32 mouse cellular contexts compared by ENCODE assay signal in genomic region chr4:28001818-28002476, GRCm38 (mm10).
A peak's percentile ranks its signal among the peaks of the same experiment; 100 is the strongest.
DNase-seq lines count a peak whose midpoint lies in the region; ATAC-seq and TF ChIP-seq lines count a peak whose summit lies in the region.
"Had no signal": no experiment of that assay in that cellular context is flagged by ENCODE, and none has a peak within 500 bp of the region (broad histone marks: within the 10 kb centered on the region; RNA-seq: fewer than 3 reads in every experiment).

No protein-coding gene starts in this region.

- H3K27me3 ChIP-seq in hindbrain, embryonic 10.5 days (ENCODE audit: insufficient read depth, poor library complexity, severe bottlenecking), result no peaks in the 10 kb centered on the region
- H3K27me3 ChIP-seq in hindbrain, embryonic 16.5 days (replicated peaks; ENCODE audit: control insufficient read depth, insufficient read depth, low read length), result no peaks in the 10 kb centered on the region
- no peaks in the 10 kb centered on the region for H3K27me3 ChIP-seq in midbrain, embryonic 11.5 days (ENCODE audit: control insufficient read depth, insufficient read depth, low read length)
- no peaks in the 10 kb centered on the region for H3K27me3 ChIP-seq in midbrain, postnatal 0 days (ENCODE audit: insufficient read depth, low read length)
- H3K27me3 ChIP-seq: CH12.LX; embryonic facial prominence, embryonic 15.5 days; forebrain, embryonic 13.5 days; hindbrain, embryonic 15.5 days; intestine, embryonic 15.5 days; liver, embryonic 12.5 days had no signal

- H3K4me3 ChIP-seq in hindbrain, embryonic 10.5 days, result no peak overlapping the region
- no peak overlapping the region for H3K4me3 ChIP-seq in hindbrain, embryonic 16.5 days (ENCODE audit: low read length)
- no peak overlapping the region for H3K4me3 ChIP-seq in midbrain, embryonic 11.5 days (ENCODE audit: low read depth, low read length)
- H3K4me3 ChIP-seq in midbrain, postnatal 0 days (ENCODE audit: low read depth, low read length), result no peak overlapping the region
- H3K4me3 ChIP-seq: embryonic facial prominence, embryonic 10.5 days; embryonic facial prominence, embryonic 15.5 days; forebrain, embryonic 13.5 days; hindbrain, embryonic 15.5 days; intestine, embryonic 15.5 days; layer of hippocampus, adult 2 months; left cerebral cortex, adult 2 months; liver, embryonic 12.5 days had no signal

- no peak overlapping the region for H3K9ac ChIP-seq in hindbrain, embryonic 16.5 days (ENCODE audit: low read depth, low read length)
- no peak overlapping the region for H3K9ac ChIP-seq in midbrain, embryonic 11.5 days (ENCODE audit: low read length)
- no peak overlapping the region for H3K9ac ChIP-seq in midbrain, postnatal 0 days (replicated peaks; ENCODE audit: low read length, poor library complexity, severe bottlenecking)
- H3K9ac ChIP-seq: embryonic facial prominence, embryonic 15.5 days; forebrain, embryonic 13.5 days; hindbrain, embryonic 15.5 days; intestine, embryonic 15.5 days; liver, embryonic 12.5 days; liver, postnatal 0 days had no signal

- WGBS in hindbrain, embryonic 10.5 days, result 29% methylated on average over 4 of the region's 4 CpGs
- 25% methylated on average over 4 of the region's 4 CpGs for WGBS in hindbrain, embryonic 16.5 days
- WGBS in midbrain, embryonic 11.5 days, result 55% methylated on average over 4 of the region's 4 CpGs
- WGBS in midbrain, postnatal 0 days, result 52% methylated on average over 4 of the region's 4 CpGs

- no peaks in the 10 kb centered on the region for H3K36me3 ChIP-seq in hindbrain, embryonic 10.5 days
- no peaks in the 10 kb centered on the region for H3K36me3 ChIP-seq in hindbrain, embryonic 16.5 days (ENCODE audit: control insufficient read depth, insufficient read depth, low read length)
- no peaks in the 10 kb centered on the region for H3K36me3 ChIP-seq in midbrain, embryonic 11.5 days (ENCODE audit: control insufficient read depth, insufficient read depth, low read length)
- no peaks in the 10 kb centered on the region for H3K36me3 ChIP-seq in midbrain, postnatal 0 days (ENCODE audit: insufficient read depth, low read length)
- H3K36me3 ChIP-seq: embryonic facial prominence, embryonic 10.5 days; embryonic facial prominence, embryonic 15.5 days; hindbrain, embryonic 15.5 days; intestine, embryonic 15.5 days; liver, embryonic 12.5 days had no signal

- H3K27ac ChIP-seq in hindbrain, embryonic 10.5 days, result no peak overlapping the region
- no peak overlapping the region for H3K27ac ChIP-seq in hindbrain, embryonic 16.5 days (ENCODE audit: low read depth, low read length)
- H3K27ac ChIP-seq in midbrain, embryonic 11.5 days (ENCODE audit: low read depth, low read length), result no peak overlapping the region
- no peak overlapping the region for H3K27ac ChIP-seq in midbrain, postnatal 0 days (ENCODE audit: low read depth, low read length)
- H3K27ac ChIP-seq: embryonic facial prominence, embryonic 10.5 days; embryonic facial prominence, embryonic 15.5 days; forebrain, embryonic 13.5 days; hindbrain, embryonic 15.5 days; intestine, embryonic 15.5 days; layer of hippocampus, adult 2 months; left cerebral cortex, adult 2 months; liver, embryonic 12.5 days; macrophage had no signal

- ATAC-seq in hindbrain, embryonic 16.5 days, result no peak
- ATAC-seq in midbrain, embryonic 11.5 days (ENCODE audit: low FRiP score), result peak; percentile 42; the same call in 1 of the 2 replicates
- no peak for ATAC-seq in midbrain, postnatal 0 days (ENCODE audit: low FRiP score)
- ATAC-seq: activated CD4-positive, CD25-positive, alpha-beta regulatory T cell, adult 4 months; forebrain, embryonic 13.5 days; intestine, embryonic 15.5 days; liver, embryonic 12.5 days; liver, postnatal 0 days; lung, postnatal 0 days had no signal

- no peaks in the 10 kb centered on the region for H3K9me3 ChIP-seq in hindbrain, embryonic 10.5 days
- no peaks in the 10 kb centered on the region for H3K9me3 ChIP-seq in hindbrain, embryonic 16.5 days (ENCODE audit: control insufficient read depth, low read length)
- no peaks in the 10 kb centered on the region for H3K9me3 ChIP-seq in midbrain, embryonic 11.5 days (ENCODE audit: control insufficient read depth, low read length)
- no peaks in the 10 kb centered on the region for H3K9me3 ChIP-seq in midbrain, postnatal 0 days (ENCODE audit: low read length)
- H3K9me3 ChIP-seq: embryonic facial prominence, embryonic 10.5 days; embryonic facial prominence, embryonic 15.5 days; forebrain, embryonic 13.5 days; hindbrain, embryonic 15.5 days; intestine, embryonic 15.5 days; liver, embryonic 12.5 days had no signal

- no peak overlapping the region for H3K4me2 ChIP-seq in hindbrain, embryonic 16.5 days (ENCODE audit: low read length)
- no peak overlapping the region for H3K4me2 ChIP-seq in midbrain, embryonic 11.5 days
- no peak overlapping the region for H3K4me2 ChIP-seq in midbrain, postnatal 0 days (ENCODE audit: low read depth, low read length, poor library complexity, severe bottlenecking)
- H3K4me2 ChIP-seq: embryonic facial prominence, embryonic 15.5 days; forebrain, embryonic 13.5 days; hindbrain, embryonic 15.5 days; intestine, embryonic 15.5 days; liver, embryonic 12.5 days had no signal

- H3K4me1 ChIP-seq in hindbrain, embryonic 10.5 days (replicated peaks), result 0 out of 2 replicates have a peak, but pooled peaks cover 5% of the 10 kb centered on the region
- H3K4me1 ChIP-seq in hindbrain, embryonic 16.5 days (ENCODE audit: control insufficient read depth, insufficient read depth, low read depth, low read length), result no peaks in the 10 kb centered on the region
- no peaks in the 10 kb centered on the region; the same call in 1 of the 2 replicates for H3K4me1 ChIP-seq in midbrain, embryonic 11.5 days (ENCODE audit: control insufficient read depth, insufficient read depth, low read length)
- H3K4me1 ChIP-seq in midbrain, postnatal 0 days (ENCODE audit: insufficient read depth, low read length), result no peaks in the 10 kb centered on the region
- H3K4me1 ChIP-seq: embryonic facial prominence, embryonic 10.5 days; embryonic facial prominence, embryonic 15.5 days; forebrain, embryonic 13.5 days; hindbrain, embryonic 15.5 days; intestine, embryonic 15.5 days; liver, embryonic 12.5 days had no signal

- DNase-seq in embryo, embryonic 10 days (ENCODE audit: low spot score), result peak; percentile 23
- DNase-seq in embryo, embryonic 10.5 days (ENCODE audit: low spot score), result no peak
- DNase-seq in hindbrain, embryonic 10.5 days (ENCODE audit: low spot score), result peak; percentile 30
- no peak for DNase-seq in midbrain, embryonic 11.5 days (ENCODE audit: low spot score, missing footprints)
- DNase-seq in midbrain, postnatal 0 days (ENCODE audit: low spot score), result no peak
- DNase-seq in mesoderm, embryonic 11.5 days (ENCODE audit: low read depth, low spot score), result peak; percentile 16
- DNase-seq: adrenal gland, adult 2 months; adrenal gland, postnatal 36 days; cerebellum, adult 8-10 months; cerebellum, postnatal 36 days; gastrocnemius, postnatal 10 days; heart, postnatal 14 days; kidney, adult 2 months; kidney, postnatal 36 days; left cerebral cortex, postnatal 4 days; liver, postnatal 0 days; retina, postnatal 1 day; spleen, adult 18-20 months; thymus, postnatal 14 days had no signal

- TF ChIP-seq CTCF in midbrain, postnatal 0 days (IDR thresholded peaks at IDR 0.05), result no peak

Comparison
In these comparisons a context has a peak if more than half of its experiments do, and no peak if none do; other contexts are left out.
1. DNase-seq: peak in embryo, embryonic 10 days (single experiment), hindbrain, embryonic 10.5 days (single experiment) and mesoderm, embryonic 11.5 days (single experiment); none in embryo, embryonic 10.5 days (single experiment), midbrain, embryonic 11.5 days (single experiment) and midbrain, postnatal 0 days (single experiment).